Mouse (Mus musculus): ENCODE measurements around the gene Prkag3. TPM values are rescaled to one million over a fixed set of nuclear protein-coding genes. Genes with fewer than 3 reads are reported as not detected.

Prkag3 gene
- total and polyA plus RNA-seq, 2 experiments from 2014 or later: 0.09 to 0.11 TPM

DNA sequence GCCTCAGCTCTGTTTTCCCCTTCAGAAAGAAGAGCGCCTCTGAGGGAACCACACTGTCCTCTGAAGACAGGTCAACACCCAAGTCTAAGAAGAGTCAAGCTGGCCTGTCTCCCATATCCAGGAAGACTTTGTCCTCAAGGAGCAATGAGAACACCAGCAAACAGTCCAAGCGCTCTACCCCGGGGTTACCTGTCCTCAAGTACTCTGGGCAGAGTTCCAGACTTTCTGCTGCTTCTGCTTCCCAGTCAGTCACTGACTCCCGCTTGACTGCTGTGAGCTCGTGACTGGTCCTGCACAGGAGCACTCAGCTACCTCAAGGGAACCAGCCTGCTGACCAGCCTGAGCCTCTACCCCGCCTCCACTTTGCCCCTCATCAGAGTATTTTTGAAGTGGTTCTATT, 51.6 kb downstream of the Prkag3 start:
- WGBS: 95% methylated on average over 6 of the region's 6 CpGs

DNA sequence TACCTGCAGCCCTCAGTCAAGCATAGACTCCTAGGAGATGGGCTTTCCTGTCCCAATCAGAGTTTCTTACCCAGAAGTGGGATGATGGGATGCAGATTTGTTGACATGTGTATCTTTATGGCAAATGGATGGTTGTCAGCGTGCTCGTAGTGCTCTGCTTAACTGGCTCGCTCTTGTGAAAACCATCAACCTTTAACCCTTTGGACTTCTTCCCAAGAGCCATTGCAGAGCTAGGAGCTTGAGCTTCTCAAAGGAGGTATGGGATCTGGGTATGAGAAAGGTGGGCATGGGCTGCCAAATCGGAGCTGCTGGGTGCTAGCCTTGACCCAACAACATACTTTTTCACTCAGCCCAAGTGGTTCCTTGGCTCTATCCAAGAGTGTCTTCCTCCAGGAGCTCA, 53.2 kb downstream of the Prkag3 start:
- ATAC-seq (ENCODE audit: low FRiP score) (no peak), DNase-seq (ENCODE audit: low spot score) (no peak)
- Histone ChIP-seq H3K27ac (ENCODE audit: low read depth, low read length) (no peak overlapping the region), H3K27me3 (ENCODE audit: insufficient read depth, low read length) (no peaks in the 10 kb centered on the region), H3K4me3 (ENCODE audit: low read depth, low read length) (no peak overlapping the region), H3K9ac (replicated peaks; ENCODE audit: low read length, poor library complexity, severe bottlenecking) (no peak overlapping the region), H3K4me1 (ENCODE audit: insufficient read depth, low read length) (no peaks in the 10 kb centered on the region), H3K36me3 (ENCODE audit: insufficient read depth, low read length) (peaks cover 51% of the 10 kb centered on the region), H3K9me3 (ENCODE audit: low read length) (no peaks in the 10 kb centered on the region), H3K4me2 (ENCODE audit: low read depth, low read length, poor library complexity, severe bottlenecking) (no peak overlapping the region)
- TF ChIP-seq CTCF (IDR thresholded peaks at IDR 0.05): no peak
- WGBS: 96% methylated on average over 4 of the region's 4 CpGs

More for the DNA sequence above, 51.6 kb downstream of the Prkag3 start:
- DNase-seq (ENCODE audit: low spot score): no peak
- TF ChIP-seq CTCF (IDR thresholded peaks at IDR 0.05): no peak
- Histone ChIP-seq H3K9me3 (ENCODE audit: low read length) (no peaks in the 10 kb centered on the region), H3K4me3 (ENCODE audit: low read depth, low read length) (no peak overlapping the region), H3K36me3 (ENCODE audit: insufficient read depth, low read length) (peaks cover 42% of the 10 kb centered on the region), H3K27me3 (ENCODE audit: insufficient read depth, low read length) (no peaks in the 10 kb centered on the region), H3K9ac (replicated peaks; ENCODE audit: low read length, poor library complexity, severe bottlenecking) (no peak overlapping the region), H3K4me1 (ENCODE audit: insufficient read depth, low read length) (no peaks in the 10 kb centered on the region), H3K27ac (ENCODE audit: low read depth, low read length) (no peak overlapping the region), H3K4me2 (ENCODE audit: low read depth, low read length, poor library complexity, severe bottlenecking) (no peak overlapping the region)
- no peak for ATAC-seq (ENCODE audit: low FRiP score)

DNA sequence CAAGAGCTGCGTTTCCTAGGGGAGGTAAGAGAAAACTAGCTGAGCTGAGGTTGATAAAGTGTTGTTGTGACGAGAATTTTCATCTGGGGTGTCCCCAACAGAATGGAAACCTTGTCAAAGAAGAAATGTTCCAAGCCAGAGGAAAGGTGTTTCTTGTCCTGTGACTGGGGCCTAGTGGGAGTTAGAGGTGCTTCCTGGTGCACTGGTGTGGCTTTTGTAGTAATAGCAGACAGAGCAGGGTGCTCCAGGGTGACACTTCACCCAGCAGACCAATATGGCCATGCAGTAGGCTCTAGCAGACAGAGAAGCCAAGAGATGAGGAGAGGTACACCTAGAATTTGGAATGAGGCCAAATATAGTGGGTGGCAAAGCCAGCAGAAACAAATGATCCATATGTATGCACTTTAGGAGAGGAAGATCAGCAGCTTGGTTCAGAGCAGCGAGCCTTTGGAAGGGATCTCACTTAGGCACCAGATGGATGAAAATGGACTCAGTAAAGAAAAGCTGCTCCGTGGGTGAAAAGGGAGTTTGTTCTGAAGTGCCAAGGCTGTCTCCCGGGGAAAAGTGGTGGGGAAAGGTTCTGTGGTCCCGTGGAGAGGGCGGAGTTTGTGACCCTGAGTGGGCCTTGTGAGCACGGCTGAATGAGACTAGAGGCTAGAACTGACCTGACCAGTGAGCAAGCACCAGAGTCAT, 55.0 kb downstream of the Prkag3 start:
- H3K27ac ChIP-seq (ENCODE audit: low read depth, low read length): no peak overlapping the region
- 91% methylated on average over 8 of the region's 8 CpGs for WGBS
- H3K4me3 ChIP-seq (ENCODE audit: low read depth, low read length): no peak overlapping the region
- no peaks in the 10 kb centered on the region for H3K27me3 ChIP-seq (ENCODE audit: insufficient read depth, low read length)
- H3K9ac ChIP-seq (replicated peaks; ENCODE audit: low read length, poor library complexity, severe bottlenecking): no peak overlapping the region
- TF ChIP-seq CTCF (IDR thresholded peaks at IDR 0.05): no peak
- no peak overlapping the region for H3K4me2 ChIP-seq (ENCODE audit: low read depth, low read length, poor library complexity, severe bottlenecking)
- H3K4me1 ChIP-seq (ENCODE audit: insufficient read depth, low read length): no peaks in the 10 kb centered on the region
- DNase-seq (ENCODE audit: low spot score): no peak
- peaks cover 60% of the 10 kb centered on the region for H3K36me3 ChIP-seq (ENCODE audit: insufficient read depth, low read length)
- no peak for ATAC-seq (ENCODE audit: low FRiP score)
- H3K9me3 ChIP-seq (ENCODE audit: low read length): no peaks in the 10 kb centered on the region

Other genes with a start within 250 kb of the Prkag3 start
- 40.3 and 40.8 TPM in 2 replicates for gene Cnot9, start 243.2 kb downstream of the Prkag3 start, total RNA-seq (2014; rRNA removed)
- 43.0 and 47.4 TPM in 2 replicates for gene Cnot9, start 243.2 kb downstream of the Prkag3 start, polyA plus RNA-seq (2015; fragmentation: Nextera tagmentation; extraction: Ambion mirVana)
- gene Plcd4, start 206.3 kb downstream of the Prkag3 start, total RNA-seq (2014; rRNA removed): 4.9 and 9.4 TPM in 2 replicates
- 7.1 and 7.3 TPM in 2 replicates for gene Plcd4, start 206.3 kb downstream of the Prkag3 start, polyA plus RNA-seq (2015; fragmentation: Nextera tagmentation; extraction: Ambion mirVana)
- gene Usp37, start 204.9 kb downstream of the Prkag3 start, total RNA-seq (2014; rRNA removed): 19.3 and 25.7 TPM in 2 replicates
- gene Usp37, start 204.9 kb downstream of the Prkag3 start, polyA plus RNA-seq (2015; fragmentation: Nextera tagmentation; extraction: Ambion mirVana): 16.4 and 18.5 TPM in 2 replicates
- 14.2 and 16.4 TPM in 2 replicates for gene Zfp142, start 161.0 kb downstream of the Prkag3 start, total RNA-seq (2014; rRNA removed)
- gene Zfp142, start 161.0 kb downstream of the Prkag3 start, polyA plus RNA-seq (2015; fragmentation: Nextera tagmentation; extraction: Ambion mirVana): 4.4 and 7.8 TPM in 2 replicates
- 14.7 and 19.9 TPM in 2 replicates for gene Bcs1l, start 160.9 kb downstream of the Prkag3 start, total RNA-seq (2014; rRNA removed)
- gene Bcs1l, start 160.9 kb downstream of the Prkag3 start, polyA plus RNA-seq (2015; fragmentation: Nextera tagmentation; extraction: Ambion mirVana): 12.4 and 13.6 TPM in 2 replicates
- gene Rnf25, start 147.8 kb downstream of the Prkag3 start, total RNA-seq (2014; rRNA removed): 60.0 and 60.8 TPM in 2 replicates
- gene Rnf25, start 147.8 kb downstream of the Prkag3 start, polyA plus RNA-seq (2015; fragmentation: Nextera tagmentation; extraction: Ambion mirVana): 51.3 and 54.0 TPM in 2 replicates
- 9.9 and 10.5 TPM in 2 replicates for gene Stk36, start 147.8 kb downstream of the Prkag3 start, total RNA-seq (2014; rRNA removed)
- 8.7 and 9.6 TPM in 2 replicates for gene Stk36, start 147.8 kb downstream of the Prkag3 start, polyA plus RNA-seq (2015; fragmentation: Nextera tagmentation; extraction: Ambion mirVana)
- gene Ttll4, start 87.5 kb downstream of the Prkag3 start, total RNA-seq (2014; rRNA removed): 25.9 and 26.2 TPM in 2 replicates
- gene Ttll4, start 87.5 kb downstream of the Prkag3 start, polyA plus RNA-seq (2015; fragmentation: Nextera tagmentation; extraction: Ambion mirVana): 4.2 and 4.4 TPM in 2 replicates
- 4.4 TPM in 2 replicates for gene Cyp27a1, start 35.6 kb downstream of the Prkag3 start, total RNA-seq (2014; rRNA removed)
- 2.3 and 2.6 TPM in 2 replicates for gene Cyp27a1, start 35.6 kb downstream of the Prkag3 start, polyA plus RNA-seq (2015; fragmentation: Nextera tagmentation; extraction: Ambion mirVana)
- gene Wnt6, start 22.7 kb upstream of the Prkag3 start, total RNA-seq (2014; rRNA removed): 6.2 and 8.4 TPM in 2 replicates
- 6.3 and 6.6 TPM in 2 replicates for gene Wnt6, start 22.7 kb upstream of the Prkag3 start, polyA plus RNA-seq (2015; fragmentation: Nextera tagmentation; extraction: Ambion mirVana)
- 0.09 and 0.82 TPM in 2 replicates for gene Wnt10a, start 42.3 kb upstream of the Prkag3 start, total RNA-seq (2014; rRNA removed)
- gene Wnt10a, start 42.3 kb upstream of the Prkag3 start, polyA plus RNA-seq (2015; fragmentation: Nextera tagmentation; extraction: Ambion mirVana): 0.10 and 0.38 TPM in 2 replicates
- 64.0 and 70.2 TPM in 2 replicates for gene Cdk5r2, start 105.7 kb upstream of the Prkag3 start, total RNA-seq (2014; rRNA removed)
- gene Cdk5r2, start 105.7 kb upstream of the Prkag3 start, polyA plus RNA-seq (2015; fragmentation: Nextera tagmentation; extraction: Ambion mirVana): 15.4 and 17.8 TPM in 2 replicates
- gene Fev, start 136.2 kb upstream of the Prkag3 start, total RNA-seq (2014; rRNA removed): 3.4 and 3.8 TPM in 2 replicates
- gene Fev, start 136.2 kb upstream of the Prkag3 start, polyA plus RNA-seq (2015; fragmentation: Nextera tagmentation; extraction: Ambion mirVana): 1.8 and 2.3 TPM in 2 replicates
- not detected in 2 replicates for gene Cryba2, start 143.9 kb upstream of the Prkag3 start, total RNA-seq (2014; rRNA removed)
- gene Cryba2, start 143.9 kb upstream of the Prkag3 start, polyA plus RNA-seq (2015; fragmentation: Nextera tagmentation; extraction: Ambion mirVana): 0.49 and 0.80 TPM in 2 replicates
- 4.0 and 4.1 TPM in 2 replicates for gene Cfap65, start 186.4 kb upstream of the Prkag3 start, total RNA-seq (2014; rRNA removed)
- gene Cfap65, start 186.4 kb upstream of the Prkag3 start, polyA plus RNA-seq (2015; fragmentation: Nextera tagmentation; extraction: Ambion mirVana): 0.94 and 1.5 TPM in 2 replicates
- 0.16 and 1.2 TPM in 2 replicates for gene Ihh, start 202.5 kb upstream of the Prkag3 start, total RNA-seq (2014; rRNA removed)
- gene Ihh, start 202.5 kb upstream of the Prkag3 start, polyA plus RNA-seq (2015; fragmentation: Nextera tagmentation; extraction: Ambion mirVana): 0.21 TPM in 2 replicates

Data from midbrain, postnatal 0 days (tissue).